Mouse (Mus musculus): Measurements from ENCODE around the gene Tmco4. TPM values are rescaled to one million over a fixed set of nuclear protein-coding genes. Genes with fewer than 3 reads are reported as not detected.

The Tmco4 gene
- polyA plus RNA-seq, 1 experiment from 2014 or later = 10.2 TPM

GRCm38 (mm10) chr4:139085337-139085736 is 112.6 kb downstream of the Tmco4 start:
- no peak overlapping the region for H3K9ac ChIP-seq (ENCODE audit: low read depth, low read length)
- H3K4me3 ChIP-seq (replicated peaks; ENCODE audit: low read depth, low read length) = no peak overlapping the region
- 74% methylated on average over 11 of the region's 11 CpGs for WGBS
- no peak overlapping the region for H3K27ac ChIP-seq
- no peaks in the 10 kb centered on the region for H3K9me3 ChIP-seq (replicated peaks; ENCODE audit: low read length)
- H3K36me3 ChIP-seq (ENCODE audit: insufficient read depth, low read length) = no peaks in the 10 kb centered on the region
- DNase-seq (ENCODE audit: low spot score) (no peak), ATAC-seq (replicated peaks; ENCODE audit: low FRiP score, low read depth) (no peak)
- H3K4me1 ChIP-seq (replicated peaks; ENCODE audit: insufficient read depth, low read length) = no peaks in the 10 kb centered on the region
- TF ChIP-seq CTCF (IDR thresholded peaks at IDR 0.05; ENCODE audit: low read depth) = no peak
- no peaks in the 10 kb centered on the region for H3K27me3 ChIP-seq (ENCODE audit: insufficient read depth, low read length)
- H3K4me2 ChIP-seq (ENCODE audit: low read length) = no peak overlapping the region

GRCm38 (mm10) chr4:139086037-139086436 is 113.3 kb downstream of the Tmco4 start:
- ATAC-seq (replicated peaks; ENCODE audit: low FRiP score, low read depth) = 0 out of 2 replicates have a peak, but pooled peaks have one; percentile 26

GRCm38 (mm10) chr4:139086984-139087383 is 114.3 kb downstream of the Tmco4 start:
- WGBS = 60% methylated on average over 4 of the region's 4 CpGs
- Histone ChIP-seq H3K9ac (ENCODE audit: low read depth, low read length) (no peak overlapping the region), H3K4me1 (replicated peaks; ENCODE audit: insufficient read depth, low read length) (peaks cover 10% of the 10 kb centered on the region; the same call in 1 of the 2 replicates), H3K27me3 (ENCODE audit: insufficient read depth, low read length) (no peaks in the 10 kb centered on the region), H3K4me2 (ENCODE audit: low read length) (no peak overlapping the region), H3K36me3 (ENCODE audit: insufficient read depth, low read length) (no peaks in the 10 kb centered on the region), H3K9me3 (replicated peaks; ENCODE audit: low read length) (no peaks in the 10 kb centered on the region), H3K4me3 (replicated peaks; ENCODE audit: low read depth, low read length) (no peak overlapping the region), H3K27ac (no peak overlapping the region)
- ATAC-seq (replicated peaks; ENCODE audit: low FRiP score, low read depth) (no peak), DNase-seq (ENCODE audit: low spot score) (no peak)
- no peak for TF ChIP-seq CTCF (IDR thresholded peaks at IDR 0.05; ENCODE audit: low read depth)

More at GRCm38 (mm10) chr4:139086037-139086436, 113.3 kb downstream of the Tmco4 start:
- Histone ChIP-seq H3K9me3 (replicated peaks; ENCODE audit: low read length) (no peaks in the 10 kb centered on the region), H3K27me3 (ENCODE audit: insufficient read depth, low read length) (no peaks in the 10 kb centered on the region), H3K9ac (ENCODE audit: low read depth, low read length) (no peak overlapping the region), H3K27ac (no peak overlapping the region), H3K4me1 (replicated peaks; ENCODE audit: insufficient read depth, low read length) (0 out of 2 replicates have a peak, but pooled peaks cover 4% of the 10 kb centered on the region), H3K4me2 (ENCODE audit: low read length) (no peak overlapping the region), H3K4me3 (replicated peaks; ENCODE audit: low read depth, low read length) (no peak overlapping the region), H3K36me3 (ENCODE audit: insufficient read depth, low read length) (no peaks in the 10 kb centered on the region)
- WGBS = 16% methylated on average over 5 of the region's 5 CpGs
- TF ChIP-seq CTCF (IDR thresholded peaks at IDR 0.05; ENCODE audit: low read depth) = peak; percentile 97
- DNase-seq (ENCODE audit: low spot score) = peak; percentile 95

GRCm38 (mm10) chr4:139088982-139089671 is 116.4 kb downstream of the Tmco4 start:
- Histone ChIP-seq H3K9ac (ENCODE audit: low read depth, low read length) (no peak overlapping the region), H3K4me3 (replicated peaks; ENCODE audit: low read depth, low read length) (no peak overlapping the region), H3K9me3 (replicated peaks; ENCODE audit: low read length) (no peaks in the 10 kb centered on the region), H3K4me2 (ENCODE audit: low read length) (no peak overlapping the region), H3K27me3 (ENCODE audit: insufficient read depth, low read length) (no peaks in the 10 kb centered on the region), H3K27ac (no peak overlapping the region), H3K36me3 (ENCODE audit: insufficient read depth, low read length) (no peaks in the 10 kb centered on the region), H3K4me1 (replicated peaks; ENCODE audit: insufficient read depth, low read length) (peaks cover 11% of the 10 kb centered on the region; the same call in 1 of the 2 replicates)
- no peak for ATAC-seq (replicated peaks; ENCODE audit: low FRiP score, low read depth)
- no peak for TF ChIP-seq CTCF (IDR thresholded peaks at IDR 0.05; ENCODE audit: low read depth)
- DNase-seq (ENCODE audit: low spot score) = no peak
- WGBS = 69% methylated on average over 9 of the region's 9 CpGs

GRCm38 (mm10) chr4:139090303-139090940 is 117.7 kb downstream of the Tmco4 start:
- Histone ChIP-seq H3K27me3 (ENCODE audit: insufficient read depth, low read length) (no peaks in the 10 kb centered on the region), H3K36me3 (ENCODE audit: insufficient read depth, low read length) (no peaks in the 10 kb centered on the region), H3K27ac (no peak overlapping the region), H3K4me1 (replicated peaks; ENCODE audit: insufficient read depth, low read length) (peaks cover 11% of the 10 kb centered on the region; the same call in 1 of the 2 replicates), H3K9me3 (replicated peaks; ENCODE audit: low read length) (no peaks in the 10 kb centered on the region), H3K4me3 (replicated peaks; ENCODE audit: low read depth, low read length) (no peak overlapping the region), H3K9ac (ENCODE audit: low read depth, low read length) (no peak overlapping the region), H3K4me2 (ENCODE audit: low read length) (peak overlapping the region; percentile 98; the same call in 1 of the 2 replicates)
- 73% methylated on average over 15 of the region's 15 CpGs for WGBS
- TF ChIP-seq CTCF (IDR thresholded peaks at IDR 0.05; ENCODE audit: low read depth) = no peak
- no peak for ATAC-seq (replicated peaks; ENCODE audit: low FRiP score, low read depth)
- no peak for DNase-seq (ENCODE audit: low spot score)

- Histone ChIP-seq H3K27ac (no peak overlapping the region), H3K27me3 (ENCODE audit: insufficient read depth, low read length) (no peaks in the 10 kb centered on the region), H3K4me2 (ENCODE audit: low read length) (peak overlapping the region; percentile 98), H3K9ac (ENCODE audit: low read depth, low read length) (0 out of 2 replicates have a peak overlapping the region, but pooled peaks have one; percentile 13), H3K36me3 (ENCODE audit: insufficient read depth, low read length) (no peaks in the 10 kb centered on the region), H3K4me3 (replicated peaks; ENCODE audit: low read depth, low read length) (0 out of 2 replicates have a peak overlapping the region, but pooled peaks have one; percentile 67), H3K4me1 (replicated peaks; ENCODE audit: insufficient read depth, low read length) (peaks cover 11% of the 10 kb centered on the region; the same call in 1 of the 2 replicates), H3K9me3 (replicated peaks; ENCODE audit: low read length) (no peaks in the 10 kb centered on the region)
- DNase-seq (ENCODE audit: low spot score) (no peak), ATAC-seq (replicated peaks; ENCODE audit: low FRiP score, low read depth) (no peak)
- TF ChIP-seq CTCF (IDR thresholded peaks at IDR 0.05; ENCODE audit: low read depth) = no peak
- 51% methylated on average over 7 of the region's 7 CpGs for WGBS
These were observed 118.4 kb downstream of the Tmco4 start for GRCm38 (mm10) chr4:139091066-139091465.
